Mouse (Mus musculus): ENCODE results near the gene Smad1. TPM values are rescaled to one million over a fixed set of nuclear protein-coding genes. Genes with fewer than 3 reads are reported as not detected.

The Smad1 gene
- total RNA-seq, 2 experiments from 2014 or later = 16.4 to 18.2 TPM

GRCm38 (mm10) chr8:79360774-79361527 lies 38.4 kb downstream of the Smad1 start:
- no peak; the same call in 1 of the 2 replicates for ATAC-seq (replicated peaks; ENCODE audit: poor library complexity, severe bottlenecking)

DNA sequence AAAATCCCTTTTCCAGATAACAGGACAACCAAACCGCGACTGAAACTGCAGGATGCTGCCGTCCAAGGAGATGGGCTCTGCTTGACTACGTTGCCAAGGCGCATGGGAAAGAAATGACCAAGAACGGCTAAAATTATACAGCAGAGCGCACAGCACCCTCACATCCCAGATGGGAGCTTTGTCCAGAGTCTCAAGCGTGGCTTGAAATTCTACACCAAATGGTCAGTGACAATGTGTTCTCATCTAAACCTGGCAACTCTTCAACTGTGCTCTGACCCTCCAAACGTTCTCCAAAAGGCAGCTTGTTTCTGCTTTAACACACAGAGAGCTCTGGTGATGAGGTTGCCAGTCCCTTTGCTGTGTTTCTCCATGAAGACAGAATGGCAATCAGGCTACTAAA lies 39.0 kb downstream of the Smad1 start:
- ATAC-seq (replicated peaks; ENCODE audit: poor library complexity, severe bottlenecking) = no peak

DNA sequence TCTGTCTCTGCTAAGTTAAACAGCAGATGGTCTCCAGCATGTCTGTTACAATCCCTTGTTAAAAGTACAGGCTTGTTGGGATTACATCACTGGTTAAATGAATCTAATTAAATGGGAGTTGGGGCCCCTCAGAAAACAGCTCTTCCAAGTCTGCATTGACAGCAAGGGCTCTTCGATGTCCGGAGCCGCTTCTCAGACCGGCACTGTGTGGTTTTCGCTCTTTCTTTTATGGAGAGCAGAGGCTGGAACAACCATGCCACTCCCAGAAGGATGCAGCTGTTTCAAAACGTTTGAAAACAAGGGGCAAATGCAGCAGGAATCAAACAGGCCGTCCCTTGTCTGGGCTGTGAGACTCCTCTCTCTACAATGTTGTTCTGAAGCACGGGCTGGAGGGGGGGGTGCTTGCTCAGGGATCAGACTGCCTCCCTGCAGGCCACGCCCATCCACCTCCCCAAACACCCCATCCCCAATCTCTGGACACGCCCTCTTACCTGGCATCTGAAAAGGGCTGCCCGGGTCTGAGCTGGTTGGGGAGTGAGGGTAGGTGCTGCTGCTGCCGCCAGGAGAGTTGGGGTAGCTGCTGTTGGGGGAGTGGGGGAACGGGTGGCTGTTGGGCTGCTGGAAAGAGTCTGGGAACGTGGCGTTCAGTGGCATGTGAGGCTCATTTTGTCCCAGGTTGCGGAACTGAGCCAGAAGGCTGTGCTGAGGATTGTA lies 43.4 kb downstream of the Smad1 start:
- no peak for ATAC-seq (replicated peaks; ENCODE audit: poor library complexity, severe bottlenecking)

- no peak for ATAC-seq (replicated peaks; ENCODE audit: poor library complexity, severe bottlenecking)
These were observed 45.3 kb downstream of the Smad1 start for GRCm38 (mm10) chr8:79354009-79354408.

DNA sequence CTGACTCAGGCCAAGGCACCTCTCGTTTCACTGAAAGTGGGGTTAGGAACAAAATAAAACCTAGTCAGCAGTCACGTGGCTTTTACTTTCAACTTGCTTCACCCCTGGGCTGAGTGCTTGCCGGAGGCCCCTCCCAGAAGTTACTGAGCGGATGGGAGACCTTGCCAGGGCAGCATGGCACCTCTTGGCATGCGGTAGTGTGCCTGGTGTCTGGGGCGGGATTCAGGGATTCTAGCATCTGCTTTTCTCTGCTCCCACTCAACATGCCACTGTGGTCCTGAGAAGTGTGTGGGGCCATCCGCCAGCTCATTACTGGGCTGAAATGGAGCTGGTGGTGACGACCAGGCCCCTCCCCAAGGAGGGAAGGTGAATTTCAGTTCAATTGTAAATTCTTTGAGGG lies 47.4 kb downstream of the Smad1 start:
- no peak for ATAC-seq (replicated peaks; ENCODE audit: poor library complexity, severe bottlenecking)

- no peak for ATAC-seq (replicated peaks; ENCODE audit: poor library complexity, severe bottlenecking)
These were observed 48.5 kb downstream of the Smad1 start for GRCm38 (mm10) chr8:79350805-79351204.

DNA sequence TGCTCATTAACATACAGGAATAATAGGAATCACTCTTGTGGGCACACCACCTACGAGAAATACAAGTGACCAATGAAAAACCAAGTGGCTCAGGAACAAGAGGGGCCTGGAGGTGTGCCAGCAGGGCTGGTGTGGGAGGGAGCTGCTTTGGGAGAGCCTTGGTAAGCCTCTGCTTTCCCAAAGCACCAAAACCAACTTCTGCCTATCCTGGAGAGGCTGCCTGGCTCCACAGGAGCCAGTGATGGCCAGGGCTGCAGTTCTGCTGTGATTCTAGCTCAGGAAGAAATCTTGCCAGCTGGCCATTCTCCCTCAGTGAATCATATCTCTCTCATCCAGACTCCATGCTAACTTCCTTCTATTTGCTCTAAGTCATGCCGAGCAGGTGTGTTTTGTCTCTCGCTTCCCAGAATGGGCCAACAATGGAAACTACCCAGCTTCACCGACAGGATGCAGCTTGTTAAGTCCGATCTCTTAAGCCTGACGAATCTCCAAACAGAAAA lies 49.2 kb downstream of the Smad1 start:
- 0 out of 2 replicates have a peak, but pooled peaks have one; percentile 7 for ATAC-seq (replicated peaks; ENCODE audit: poor library complexity, severe bottlenecking)

GRCm38 (mm10) chr8:79346414-79346813 lies 52.9 kb downstream of the Smad1 start:
- ATAC-seq (replicated peaks; ENCODE audit: poor library complexity, severe bottlenecking) = no peak

DNA sequence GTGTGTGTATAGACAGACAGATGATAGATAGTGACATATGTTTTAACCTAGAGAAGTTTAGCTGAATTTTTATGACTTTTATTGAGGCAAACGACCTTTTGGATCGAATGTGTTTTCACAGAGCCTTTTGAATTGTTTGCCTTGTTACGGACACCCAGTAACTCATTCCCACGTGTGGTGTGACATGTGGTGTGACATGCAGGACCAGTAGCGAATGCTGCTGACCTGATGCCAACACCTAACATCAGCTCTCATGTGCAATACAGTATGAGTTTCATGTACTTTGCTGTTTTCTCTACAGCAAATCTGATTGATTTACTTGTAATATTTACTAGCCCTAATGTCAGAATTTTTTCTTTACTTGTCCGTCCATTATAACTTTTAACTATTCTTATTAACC lies 53.5 kb downstream of the Smad1 start:
- no peak for ATAC-seq (replicated peaks; ENCODE audit: poor library complexity, severe bottlenecking)

GRCm38 (mm10) chr8:79341236-79341635 lies 58.1 kb downstream of the Smad1 start:
- ATAC-seq (replicated peaks; ENCODE audit: poor library complexity, severe bottlenecking) = no peak

- peak; percentile 61 for ATAC-seq (replicated peaks; ENCODE audit: poor library complexity, severe bottlenecking)
These were observed 59.8 kb downstream of the Smad1 start for GRCm38 (mm10) chr8:79339555-79339954.

DNA sequence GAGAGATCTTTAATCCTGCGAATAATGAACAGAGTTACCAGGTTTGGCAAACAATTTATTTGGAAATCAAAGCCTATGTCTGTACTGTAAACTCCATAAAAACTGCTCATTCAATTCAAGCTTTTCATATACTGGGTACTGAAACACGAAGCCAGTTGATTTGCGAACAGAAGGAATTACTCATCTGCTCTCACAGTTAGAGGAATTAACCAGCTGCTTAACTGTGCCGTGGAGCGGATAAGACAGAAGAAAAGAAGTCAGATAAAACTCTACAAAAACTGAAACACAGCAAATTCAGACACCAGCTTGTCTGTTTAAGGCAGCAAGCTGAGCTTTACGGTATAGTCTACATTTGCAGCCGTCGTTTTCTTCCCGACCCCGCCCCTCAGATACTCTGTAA lies 60.7 kb downstream of the Smad1 start:
- no peak for ATAC-seq (replicated peaks; ENCODE audit: poor library complexity, severe bottlenecking)

- ATAC-seq (replicated peaks; ENCODE audit: poor library complexity, severe bottlenecking) = no peak
These were observed 67.0 kb downstream of the Smad1 start for GRCm38 (mm10) chr8:79332109-79332900.

- no peak for ATAC-seq (replicated peaks; ENCODE audit: poor library complexity, severe bottlenecking)
These were observed 67.7 kb downstream of the Smad1 start for GRCm38 (mm10) chr8:79331571-79331970.

GRCm38 (mm10) chr8:79331017-79331416 lies 68.3 kb downstream of the Smad1 start:
- no peak for ATAC-seq (replicated peaks; ENCODE audit: poor library complexity, severe bottlenecking)

- ATAC-seq (replicated peaks; ENCODE audit: poor library complexity, severe bottlenecking) = no peak
These were observed 69.6 kb downstream of the Smad1 start for GRCm38 (mm10) chr8:79329735-79330134.

GRCm38 (mm10) chr8:79329182-79329581 lies 70.1 kb downstream of the Smad1 start:
- no peak for ATAC-seq (replicated peaks; ENCODE audit: poor library complexity, severe bottlenecking)

- ATAC-seq (replicated peaks; ENCODE audit: poor library complexity, severe bottlenecking) = no peak
These were observed 73.8 kb downstream of the Smad1 start for GRCm38 (mm10) chr8:79325510-79325909.

GRCm38 (mm10) chr8:79324928-79325327 lies 74.4 kb downstream of the Smad1 start:
- no peak for ATAC-seq (replicated peaks; ENCODE audit: poor library complexity, severe bottlenecking)

DNA sequence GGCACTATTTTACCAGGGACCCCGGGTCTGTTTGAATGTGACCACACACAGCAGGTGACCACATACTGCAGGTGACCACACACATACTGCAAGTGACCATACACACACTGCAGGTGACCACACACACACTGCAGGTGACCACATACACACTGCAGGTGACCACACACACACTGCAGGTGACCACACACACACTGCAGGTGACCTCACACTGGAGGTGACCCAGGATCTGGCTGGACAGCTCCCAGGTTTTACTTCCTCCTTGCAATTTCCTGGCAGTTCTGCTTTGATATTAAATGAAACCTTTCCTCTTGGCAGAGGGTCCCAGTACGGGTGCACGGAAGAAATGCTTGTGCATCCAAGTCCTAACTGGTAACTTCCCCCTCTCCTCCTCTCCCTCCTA lies 75.3 kb downstream of the Smad1 start:
- peak; percentile 74 for ATAC-seq (replicated peaks; ENCODE audit: poor library complexity, severe bottlenecking)

GRCm38 (mm10) chr8:79323121-79323520 lies 76.2 kb downstream of the Smad1 start:
- peak; percentile 57 for ATAC-seq (replicated peaks; ENCODE audit: poor library complexity, severe bottlenecking)
